Mouse (Mus musculus) CH12.LX (cell line): ENCODE measurements around the gene Polr3gl. TPM values are rescaled to one million over a fixed set of nuclear protein-coding genes. Genes with fewer than 3 reads are reported as not detected.

Experiments
- DNase-seq: peaks from one replicate; pipeline ENCODE4 v3.0.0-alpha.2; 2013; ENCODE audit errors: extremely low read depth
- H3K27ac ChIP-seq: 2 replicates; pipeline ENCODE4 v1.5.1; 2012; ENCODE audit warnings: low read depth, mild to moderate bottlenecking, control low read depth, moderate library complexity; ENCODE audit not compliant: insufficient read depth
- H3K27me3 ChIP-seq: replicated peaks from 2 replicates; pipeline ENCODE3; 2012; ENCODE audit warnings: inconsistent platforms
- H3K36me3 ChIP-seq, 2 experiments: replicated peaks in 1 of 2; 2 replicates each; pipeline versions ENCODE3 to v1.6.1; 2012; ENCODE audit warnings: inconsistent platforms in 1 of 2, low read length in 1 of 2, mild to moderate bottlenecking in 1 of 2, mixed read lengths in 1 of 2, moderate library complexity in 1 of 2; ENCODE audit not compliant: control insufficient read depth in 1 of 2, insufficient read depth in 1 of 2
- H3K4me1 ChIP-seq, 2 experiments: 2 replicates each; pipeline ENCODE4 v1.6.1; 2012; ENCODE audit warnings: inconsistent platforms in 1 of 2, moderate library complexity in 1 of 2; ENCODE audit not compliant: insufficient read depth in 2 of 2, control insufficient read depth in 1 of 2
- H3K4me2 ChIP-seq: 2 replicates; pipeline ENCODE4 v1.6.1; 2012; ENCODE audit warnings: low read depth, mild to moderate bottlenecking, control low read depth; ENCODE audit not compliant: poor library complexity, insufficient read depth, severe bottlenecking
- H3K4me3 ChIP-seq, 3 experiments: fragments of 150-350 bp in 1 of 3; sonication (generic) in 1 of 3; replicated peaks in 1 of 3; 2 replicates each; pipeline versions ENCODE3 to v1.5.1; 2011 to 2012; ENCODE audit warnings: low read depth in 2 of 3, low read length in 2 of 3, mild to moderate bottlenecking in 2 of 3, moderate library complexity in 2 of 3, control low read depth in 1 of 3, improper control_type of control experiment in 1 of 3, inconsistent platforms in 1 of 3, mixed read lengths in 1 of 3; ENCODE audit not compliant: poor library complexity in 1 of 3
- H3K79me2 ChIP-seq: replicated peaks from 2 replicates; pipeline ENCODE4 v1.6.1; 2012; ENCODE audit warnings: mild to moderate bottlenecking, moderate library complexity; ENCODE audit not compliant: control insufficient read depth, poor library complexity, insufficient read depth, severe bottlenecking; ENCODE audit errors: extremely low read depth
- H3K9ac ChIP-seq: 2 replicates; pipeline ENCODE4 v1.6.1; 2012; ENCODE audit warnings: low read depth, mild to moderate bottlenecking, control low read depth, moderate library complexity; ENCODE audit not compliant: insufficient read depth
- H3K9me3 ChIP-seq: replicated peaks from 2 replicates; pipeline ENCODE3; 2012; ENCODE audit warnings: low read length, inconsistent platforms, mixed read lengths
- CHD1 ChIP-seq: IDR thresholded peaks from 2 replicates; pipeline ENCODE4 v1.6.1; 2012; ENCODE audit warnings: low read depth, low read length, improper control_type of control experiment, inconsistent platforms
- CTCF ChIP-seq, 2 experiments: IDR thresholded peaks in 1 of 2; conservative IDR thresholded peaks in 1 of 2; 2 replicates each; pipeline ENCODE4 v1.5.1; 2011 to 2012; ENCODE audit warnings: low read depth in 2 of 2, low read length in 2 of 2, improper control_type of control experiment in 1 of 2, inconsistent platforms in 1 of 2, mild to moderate bottlenecking in 1 of 2, moderate library complexity in 1 of 2
- EP300 ChIP-seq: IDR thresholded peaks from 2 replicates; pipeline ENCODE4 v1.6.1; 2011; ENCODE audit warnings: low read length, improper control_type of control experiment
- ETS1 ChIP-seq: conservative IDR thresholded peaks from 2 replicates; pipeline ENCODE4 v1.6.1; 2012; ENCODE audit warnings: low read depth, mild to moderate bottlenecking, inconsistent platforms, low read length, improper control_type of control experiment, moderate library complexity
- GABPA ChIP-seq: IDR thresholded peaks from 2 replicates; pipeline ENCODE4 v1.6.1; 2012; ENCODE audit warnings: low read depth, low read length, improper control_type of control experiment, inconsistent platforms; ENCODE audit not compliant: insufficient replicate concordance
- HCFC1 ChIP-seq: IDR thresholded peaks from 2 replicates; pipeline ENCODE4 v1.6.1; 2012; ENCODE audit warnings: low read depth, mild to moderate bottlenecking, inconsistent platforms, low read length, improper control_type of control experiment
- IRF4 ChIP-seq: IDR thresholded peaks from 2 replicates; pipeline ENCODE4 v1.6.1; 2014; ENCODE audit warnings: low read depth, mild to moderate bottlenecking, inconsistent platforms, low read length, improper control_type of control experiment
- KAT2A ChIP-seq: IDR thresholded peaks from 2 replicates; pipeline ENCODE4 v1.6.1; 2012; ENCODE audit warnings: low read length, improper control_type of control experiment, inconsistent platforms; ENCODE audit not compliant: insufficient replicate concordance
- MAX ChIP-seq: IDR thresholded peaks from 2 replicates; pipeline ENCODE4 v1.6.1; 2011; ENCODE audit warnings: low read length, improper control_type of control experiment
- MAZ ChIP-seq: IDR thresholded peaks from 2 replicates; pipeline ENCODE4 v1.6.1; 2012; ENCODE audit warnings: low read depth, mild to moderate bottlenecking, inconsistent platforms, low read length, improper control_type of control experiment, moderate library complexity
- MEF2A ChIP-seq: IDR thresholded peaks from 2 replicates; pipeline ENCODE4 v1.6.1; 2014; ENCODE audit warnings: low read depth, mild to moderate bottlenecking, inconsistent platforms, low read length, improper control_type of control experiment, borderline replicate concordance
- MXI1 ChIP-seq: IDR thresholded peaks from 2 replicates; pipeline ENCODE4 v1.6.1; 2011; ENCODE audit warnings: mild to moderate bottlenecking, low read depth, low read length, improper control_type of control experiment
- MYC ChIP-seq: IDR thresholded peaks from 2 replicates; pipeline ENCODE4 v1.6.1; 2011; ENCODE audit warnings: low read depth, mild to moderate bottlenecking, improper control_type of control experiment, low read length
- NELFE ChIP-seq: IDR thresholded peaks from 2 replicates; pipeline ENCODE4 v1.6.1; 2011; ENCODE audit warnings: low read depth, low read length, improper control_type of control experiment
- NRF1 ChIP-seq: IDR thresholded peaks from 2 replicates; pipeline ENCODE4 v1.6.1; 2014; ENCODE audit warnings: low read depth, mild to moderate bottlenecking, inconsistent platforms, low read length, improper control_type of control experiment, moderate library complexity
- PAX5 ChIP-seq: IDR thresholded peaks from 2 replicates; pipeline ENCODE4 v1.6.1; 2012; ENCODE audit warnings: low read length, inconsistent platforms, mixed read lengths
- POLR2AphosphoS2 ChIP-seq: IDR thresholded peaks from 2 replicates; pipeline ENCODE4 v1.6.1; 2011; ENCODE audit warnings: low read depth, low read length, improper control_type of control experiment
- RCOR1 ChIP-seq: conservative IDR thresholded peaks from 2 replicates; pipeline ENCODE4 v1.6.1; 2012; ENCODE audit warnings: low read depth, mild to moderate bottlenecking, inconsistent platforms, low read length, improper control_type of control experiment
- SIN3A ChIP-seq: IDR thresholded peaks from 2 replicates; pipeline ENCODE4 v1.6.1; 2012; ENCODE audit warnings: low read length, improper control_type of control experiment, inconsistent platforms
- SMC3 ChIP-seq: IDR thresholded peaks from 2 replicates; pipeline ENCODE4 v1.6.1; 2011; ENCODE audit warnings: low read depth, low read length, improper control_type of control experiment
- TBP ChIP-seq: conservative IDR thresholded peaks from 2 replicates; pipeline ENCODE4 v1.6.1; 2011; ENCODE audit warnings: low read depth, low read length, improper control_type of control experiment
- UBTF ChIP-seq: IDR thresholded peaks from 2 replicates; pipeline ENCODE4 v1.6.1; 2012; ENCODE audit warnings: low read depth, mild to moderate bottlenecking, inconsistent platforms, low read length, improper control_type of control experiment, moderate library complexity
- ZC3H11A ChIP-seq: IDR thresholded peaks from 2 replicates; pipeline ENCODE4 v1.6.1; 2012; ENCODE audit warnings: low read depth, mild to moderate bottlenecking, inconsistent platforms, low read length, improper control_type of control experiment
- ZKSCAN1 ChIP-seq: IDR thresholded peaks from 2 replicates; pipeline ENCODE4 v1.6.1; 2012; ENCODE audit warnings: low read depth, inconsistent platforms, low read length, improper control_type of control experiment, borderline replicate concordance
- ZMIZ1 ChIP-seq: IDR thresholded peaks from 2 replicates; pipeline ENCODE4 v1.6.1; 2012; ENCODE audit warnings: low read depth, mild to moderate bottlenecking, inconsistent platforms, low read length, improper control_type of control experiment
- dilution Hi-C: fragments of 300-500 bp; cut with MboI; formaldehyde crosslinking; loops from 2 replicates; pipeline ENCODE4 v1.14.3; 2020; ENCODE audit warnings: low sequenced_read_pairs; ENCODE audit not compliant: extremely low pct_unique_long_range_greater_than_20kb, extremely low pct_ligation_motif_present
- in situ Hi-C: fragments of 300-500 bp; cut with MboI; formaldehyde crosslinking; loops from 3 replicates; pipeline ENCODE4 v1.14.3; 2019; ENCODE audit warnings: low sequenced_read_pairs, low pct_ligation_motif_present, low pct_unique_long_range_greater_than_20kb, mixed read lengths
- polyA plus RNA-seq: library from polyadenylated mRNA; unstranded; fragments of >175 nt; gene quantifications from 2 replicates; pipeline ENCODE4 v1.2.1, GENCODE M21; 2012; ENCODE audit warnings: low read depth; ENCODE audit not compliant: insufficient read length
- total RNA-seq, 2 experiments: library from RNA; depleted of rRNA; stranded (reverse); fragments of 300-350 nt in 1 of 2; fragments of >200 nt in 1 of 2; gene quantifications; 2 replicates each; pipeline ENCODE4 v1.2.3; 2012 to 2014

Gene Polr3gl
- total and polyA plus RNA-seq, 3 experiments = 13.7 to 18.8 (median 15.7) TPM

DNA sequence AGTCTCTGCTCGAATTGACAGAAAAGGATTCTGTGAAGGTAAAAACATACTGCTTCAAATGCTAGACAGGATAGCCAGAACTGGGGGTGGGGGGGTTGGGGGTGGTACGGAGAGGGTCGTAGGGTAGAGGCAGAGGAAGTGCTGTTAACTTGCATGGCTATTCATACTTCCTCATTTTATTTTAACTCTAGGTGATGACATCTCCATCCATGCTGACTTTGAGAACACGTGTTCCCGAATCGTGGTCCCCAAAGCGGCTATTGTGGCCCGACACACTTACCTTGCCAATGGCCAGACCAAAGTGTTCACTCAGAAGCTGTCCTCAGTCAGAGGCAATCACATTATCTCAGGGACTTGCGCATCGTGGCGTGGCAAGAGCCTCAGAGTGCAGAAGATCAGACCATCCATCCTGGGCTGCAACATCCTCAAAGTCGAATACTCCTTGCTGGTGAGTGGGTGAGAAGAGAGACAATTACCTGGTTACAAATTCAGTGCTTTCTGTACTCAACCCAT lies 34.5 kb downstream of the Polr3gl start:
- Histone ChIP-seq H3K9me3 (no peaks in the 10 kb centered on the region), H3K79me2 (peaks cover 41% of the 10 kb centered on the region), H3K9ac (peak overlapping the region; percentile 98), H3K4me3 (peak overlapping the region; percentile 77 to 100 (median 78)), H3K4me1 (peaks cover 8 to 57% of the 10 kb centered on the region in 2 experiments), H3K4me2 (peak overlapping the region; percentile 97), H3K36me3 (peaks cover 28 to 30% of the 10 kb centered on the region in 2 experiments), H3K27ac (peak overlapping the region; percentile 86), H3K27me3 (no peaks in the 10 kb centered on the region)
- TF ChIP-seq ETS1 (no peak), MYC (peak; percentile 99), IRF4 (no peak), GABPA (no peak), POLR2AphosphoS2 (peak; percentile 74), NELFE (no peak), SMC3 (no peak), CHD1 (0 out of 2 replicates have a peak, but pooled peaks have one; percentile 32), EP300 (no peak), SIN3A (peak; percentile 82), HCFC1 (no peak), RCOR1 (no peak), TBP (no peak), MEF2A (0 out of 2 replicates have a peak, but pooled peaks have one; percentile 5), NRF1 (0 out of 2 replicates have a peak, but pooled peaks have one; percentile 8), MXI1 (peak; percentile 97), ZC3H11A (no peak), MAZ (peak; percentile 51; the same call in 1 of the 2 replicates), ZMIZ1 (no peak), ZKSCAN1 (no peak), PAX5 (no peak), CTCF (conservative IDR thresholded peaks at IDR 0.05 in 1 of 2, IDR thresholded peaks at IDR 0.05 in 1 of 2; ENCODE audit: low read depth in 2 of 2, low read length in 2 of 2) (no peak), KAT2A (no peak), UBTF (0 out of 2 replicates have a peak, but pooled peaks have one; percentile 5), MAX (peak; percentile 99)
- dilution Hi-C loops = no loop called here
- in situ Hi-C loops = no loop called here
- peak; percentile 60 for DNase-seq
